Mouse (Mus musculus) erythroblast, embryonic 14.5 days (primary cell): ENCODE results near the gene Castor1.

Source experiments
- GATA1 ChIP-seq: IDR thresholded peaks from 2 replicates; pipeline ENCODE4 v1.6.1; 2012; ENCODE audit warnings: low read length, inconsistent platforms, mixed read lengths
- TAL1 ChIP-seq: IDR thresholded peaks from 3 replicates; pipeline ENCODE4 v1.6.1; 2012; ENCODE audit warnings: low read length, inconsistent platforms, mixed read lengths

GRCm38 (mm10) chr11:4177716-4178115, 40.3 kb upstream of the Castor1 start:
- TF ChIP-seq GATA1 (no peak), TAL1 (no peak)
